Mouse (Mus musculus) embryonic fibroblast, embryonic 13.5 days (primary cell): ENCODE data around the gene Helt.

Experiments used
- CTCF ChIP-seq: IDR thresholded peaks from 2 replicates; pipeline ENCODE4 v1.5.1; 2011; ENCODE audit warnings: mild to moderate bottlenecking, control low read depth, low read length, moderate library complexity, borderline replicate concordance; ENCODE audit not compliant: insufficient read depth
- POLR2A ChIP-seq: IDR thresholded peaks from 2 replicates; pipeline ENCODE4 v1.6.1; 2011; ENCODE audit warnings: low read depth, mild to moderate bottlenecking, control low read depth, low read length, moderate library complexity

DNA sequence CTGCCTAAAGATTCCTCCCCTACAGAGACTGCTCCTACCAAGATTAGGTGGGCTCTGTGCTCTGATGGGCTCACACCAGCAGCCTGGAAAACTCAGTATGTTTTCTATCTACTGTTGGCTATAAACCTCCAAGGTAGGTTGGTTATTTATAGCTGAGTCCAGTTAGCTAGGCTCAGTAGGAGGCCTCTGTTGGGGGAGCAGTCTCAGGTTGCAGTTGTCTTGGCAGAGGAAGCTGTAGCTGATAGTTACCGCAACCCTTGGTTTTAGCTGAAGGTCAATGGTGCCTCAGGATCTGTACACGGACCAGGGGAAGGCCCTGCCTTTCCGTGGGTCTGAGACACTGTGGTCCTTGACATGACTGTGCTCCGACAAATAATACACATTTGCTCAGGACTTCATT lies 8.5 kb downstream of the Helt start:
- no peak for TF ChIP-seq CTCF
- no peak for TF ChIP-seq POLR2A
